Mouse (Mus musculus) thymus, adult 18-20 months (tissue): ENCODE measurements at regions not wholly inside any gene's neighbourhood (a gene's known extent, or its start where the extent isn't known, plus 50 kb on each side); places are given as distances from the start of the nearest gene placed in this dataset.

Source experiments
- DNase-seq, 2 experiments: peaks; one replicate each; pipeline ENCODE4 v3.0.0; 2022; ENCODE audit warnings: mixed read lengths in 2 of 2

DNA sequence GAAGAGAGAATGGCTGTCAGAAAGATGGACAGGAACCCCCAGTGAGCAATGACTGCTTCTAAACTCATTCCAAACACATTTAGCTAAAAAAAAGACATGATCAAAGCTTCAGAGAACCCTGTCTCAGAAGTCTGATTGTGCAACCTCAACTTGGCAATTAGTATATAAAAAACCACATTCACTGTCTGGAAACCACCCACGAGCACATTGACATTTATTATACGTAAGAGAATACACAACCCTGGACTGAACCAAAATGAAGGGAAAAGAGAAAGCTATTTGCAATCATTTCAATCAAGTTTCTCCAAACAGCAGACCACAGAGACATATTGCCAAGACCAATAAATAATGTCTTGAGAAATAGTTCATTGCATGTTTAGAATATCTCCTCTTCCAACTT is 820.7 kb upstream of the Adgrl2 start:
- no peak for DNase-seq

DNA sequence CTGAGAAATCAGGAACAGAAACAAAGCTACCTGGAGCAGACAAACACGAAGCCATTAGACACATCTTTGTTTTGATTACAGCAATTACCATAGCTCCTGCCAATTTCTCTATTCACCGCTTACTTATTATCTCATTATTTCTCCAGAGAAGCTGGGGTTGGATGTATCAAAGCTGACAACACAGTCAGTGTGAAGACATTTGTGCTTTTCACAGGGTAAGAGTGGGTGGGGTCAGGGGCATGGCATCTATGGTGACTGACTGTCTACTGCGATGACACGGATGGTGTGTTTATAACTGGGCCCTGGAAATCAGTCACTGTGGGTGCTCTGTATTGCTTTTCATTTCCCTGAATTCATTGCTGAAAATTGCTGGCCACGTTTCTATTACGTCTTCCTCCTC is 815.0 kb upstream of the Adgrl2 start:
- DNase-seq, result no peak

GRCm38 (mm10) chr3:149796123-149796522 is 805.8 kb upstream of the Adgrl2 start:
- no peak for DNase-seq

- no peak for DNase-seq
These were observed 801.2 kb upstream of the Adgrl2 start for GRCm38 (mm10) chr3:149791593-149791992.

DNA sequence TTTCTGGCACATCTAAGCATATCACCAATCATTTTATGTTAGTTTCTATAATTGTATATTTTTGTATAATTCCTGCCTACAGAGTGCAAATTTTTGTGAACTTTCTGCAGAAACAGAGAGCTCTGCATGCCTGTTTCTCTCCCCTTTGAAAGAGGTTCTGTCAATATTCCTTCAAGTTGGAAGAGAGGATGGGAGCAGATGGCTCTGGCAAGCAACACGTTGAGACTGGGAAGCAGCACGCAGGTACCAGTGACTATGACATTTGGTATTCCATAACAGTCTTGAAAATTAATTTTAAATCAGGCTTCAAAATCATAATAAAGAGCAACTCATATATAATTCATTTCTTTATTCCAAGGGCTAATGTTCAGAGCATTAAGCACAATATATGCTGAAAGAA is 795.7 kb upstream of the Adgrl2 start:
- no peak for DNase-seq

DNA sequence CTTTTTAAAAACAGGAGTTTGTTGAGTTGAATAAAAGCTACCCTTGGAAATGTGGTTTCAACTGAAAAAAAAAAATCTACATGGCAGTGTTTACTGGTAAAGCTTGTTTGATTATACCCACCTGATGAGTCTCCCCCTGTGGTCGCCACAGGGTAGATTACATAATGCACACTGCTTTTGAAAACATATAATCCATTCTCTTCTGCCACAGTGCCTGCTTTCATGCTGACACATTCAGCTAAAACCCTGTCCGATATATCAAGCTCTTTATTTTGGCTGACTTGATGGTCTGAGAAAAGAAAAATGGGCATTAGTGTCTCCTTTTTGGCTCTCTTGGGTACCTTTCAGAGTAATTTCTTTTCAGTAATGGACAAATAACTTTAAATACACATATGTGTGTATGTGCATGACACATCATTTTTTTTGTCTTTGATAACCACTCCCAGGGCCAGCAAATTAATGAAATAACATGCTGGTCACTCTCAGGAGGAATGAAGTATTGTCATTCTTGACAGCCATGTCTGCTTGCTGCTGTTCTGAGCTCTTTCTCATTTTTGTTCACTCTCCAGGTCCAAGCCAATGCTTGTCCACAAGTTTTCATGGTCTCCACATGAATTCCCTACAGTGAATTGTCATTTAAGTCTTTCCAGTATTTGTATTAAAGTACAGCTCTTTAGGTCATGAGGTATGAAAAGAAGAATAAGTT is 793.7 kb upstream of the Adgrl2 start:
- DNase-seq, result no peak

DNA sequence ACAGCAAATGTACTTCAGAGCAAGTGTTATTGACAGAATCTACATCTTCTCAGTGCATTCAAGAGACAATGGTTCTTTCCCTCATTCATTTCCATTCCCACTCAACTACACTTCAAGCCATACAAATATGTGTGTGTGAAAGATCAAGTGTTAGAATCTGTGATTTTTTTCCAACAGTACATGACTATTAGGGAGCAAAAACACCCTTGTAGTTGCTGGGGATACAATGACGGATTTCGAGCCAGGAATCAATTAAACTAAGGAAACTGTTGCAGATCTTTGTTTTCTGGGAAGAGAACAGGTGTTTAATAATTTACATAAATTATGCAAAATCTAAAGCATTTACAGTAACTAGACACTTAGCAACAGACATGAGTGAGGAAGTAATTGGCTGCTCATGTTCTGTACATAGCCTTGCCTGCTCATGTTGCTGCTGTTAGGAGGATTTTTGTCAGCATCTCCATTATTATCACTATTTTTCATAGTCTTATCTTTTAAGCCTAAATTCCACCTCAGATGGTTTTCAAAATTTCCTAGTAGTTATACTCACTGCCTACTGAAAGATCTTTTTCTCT is 777.6 kb upstream of the Adgrl2 start:
- DNase-seq, result no peak

- DNase-seq, result no peak
These were observed 770.9 kb upstream of the Adgrl2 start for GRCm38 (mm10) chr3:149761245-149761644.

GRCm38 (mm10) chr3:149757910-149758592 is 767.7 kb upstream of the Adgrl2 start:
- DNase-seq, result no peak

DNA sequence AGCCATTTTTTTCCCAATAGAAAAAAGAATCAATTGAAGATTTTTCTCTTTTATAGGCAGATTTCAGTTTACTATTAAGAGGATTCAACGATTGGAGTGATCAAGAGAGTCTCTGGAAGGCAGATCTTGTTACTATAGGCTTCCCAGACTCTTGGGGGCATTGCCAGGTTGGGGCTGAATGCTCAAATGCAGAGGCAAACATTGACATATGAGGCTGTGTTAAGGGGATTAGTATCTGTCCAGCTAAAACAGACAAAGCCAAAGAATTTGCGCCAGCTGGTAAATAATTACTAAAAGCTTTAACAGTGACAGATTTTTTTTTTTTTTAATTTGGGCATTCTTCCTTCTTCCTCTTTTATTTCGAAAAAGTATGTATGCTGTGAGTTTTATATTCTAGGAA is 745.7 kb upstream of the Adgrl2 start:
- DNase-seq, result no peak

DNA sequence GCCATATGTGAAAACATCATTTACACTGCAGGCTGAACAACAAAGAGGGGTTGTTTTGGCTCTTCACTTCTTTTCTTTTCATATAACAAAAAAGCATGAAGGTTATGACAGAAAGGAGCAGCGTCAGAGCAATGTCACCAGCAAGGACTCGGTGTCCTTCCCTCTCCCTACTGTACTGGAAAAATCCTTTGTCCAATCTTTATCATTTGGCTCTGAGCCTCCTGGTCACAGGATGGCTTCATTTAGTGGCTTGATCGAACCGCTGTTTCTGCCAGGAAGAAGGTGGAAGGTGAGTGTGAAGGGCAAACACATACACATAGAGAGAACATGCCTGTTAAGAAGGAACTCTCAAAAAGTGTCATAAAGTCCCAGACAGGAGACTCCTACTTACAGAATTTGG is 735.9 kb upstream of the Adgrl2 start:
- no peak for DNase-seq

DNA sequence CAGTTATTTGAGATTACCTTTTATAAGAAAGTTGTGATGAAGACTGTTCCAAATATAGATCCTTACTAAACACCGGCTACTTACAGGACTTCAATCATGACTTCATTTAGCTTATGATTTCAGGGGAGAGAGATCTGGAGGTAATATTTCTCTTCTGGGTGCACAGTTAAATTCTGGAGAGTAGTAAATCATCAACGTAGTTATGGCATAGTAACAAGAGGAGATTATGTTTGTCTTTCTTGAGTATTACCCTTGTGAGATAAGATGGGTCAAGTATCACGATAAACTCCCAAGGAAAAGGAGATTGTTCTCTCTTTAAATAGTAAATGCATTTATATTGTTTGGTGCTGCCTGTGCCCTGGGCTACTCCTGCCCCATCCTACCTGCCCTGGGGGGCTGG is 734.5 kb upstream of the Adgrl2 start:
- DNase-seq, result no peak

DNA sequence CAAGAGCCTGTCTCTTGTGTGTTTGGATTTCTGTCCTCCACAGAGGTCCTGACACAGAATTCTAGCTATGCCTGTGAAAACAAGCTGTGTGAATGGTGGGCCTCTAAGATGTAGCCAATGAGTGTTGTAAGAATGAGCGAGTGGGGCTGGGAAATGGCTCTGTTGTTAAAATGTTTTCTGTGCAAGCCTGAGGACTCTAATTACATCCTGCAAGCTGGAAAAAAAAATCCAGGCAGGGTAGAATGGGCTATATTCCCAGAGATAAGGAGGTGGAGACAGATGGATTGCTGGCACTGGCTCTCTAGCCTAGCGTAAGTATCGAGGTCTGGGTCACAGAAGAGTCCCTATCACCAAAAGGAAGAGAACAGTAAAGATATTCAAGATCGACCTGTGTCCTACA is 731.5 kb upstream of the Adgrl2 start:
- DNase-seq, result no peak

GRCm38 (mm10) chr3:149720306-149720705 is 730.0 kb upstream of the Adgrl2 start:
- DNase-seq, result no peak

DNA sequence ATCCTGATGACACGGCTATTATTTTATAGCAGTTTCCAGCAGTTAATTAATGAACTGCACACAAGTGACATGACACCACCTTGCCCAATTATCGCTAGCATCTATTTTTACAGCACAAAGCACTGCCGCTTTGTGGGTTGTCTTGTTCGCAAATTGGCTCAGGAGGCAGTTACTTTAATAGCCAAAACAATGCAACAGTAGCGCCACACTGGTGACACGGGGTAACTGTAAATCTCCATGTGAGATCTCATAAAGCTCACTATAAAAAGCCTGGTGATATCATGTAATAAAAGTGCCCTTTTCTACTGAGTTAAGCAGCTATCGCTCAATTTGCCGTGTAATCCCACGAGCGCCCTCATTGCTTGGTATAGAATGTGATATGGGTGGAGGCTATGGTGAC is 715.4 kb upstream of the Adgrl2 start:
- DNase-seq, result no peak

GRCm38 (mm10) chr3:149705322-149705721 is 715.0 kb upstream of the Adgrl2 start:
- DNase-seq, result no peak

GRCm38 (mm10) chr3:149704478-149704877 is 714.1 kb upstream of the Adgrl2 start:
- DNase-seq, result no peak

DNA sequence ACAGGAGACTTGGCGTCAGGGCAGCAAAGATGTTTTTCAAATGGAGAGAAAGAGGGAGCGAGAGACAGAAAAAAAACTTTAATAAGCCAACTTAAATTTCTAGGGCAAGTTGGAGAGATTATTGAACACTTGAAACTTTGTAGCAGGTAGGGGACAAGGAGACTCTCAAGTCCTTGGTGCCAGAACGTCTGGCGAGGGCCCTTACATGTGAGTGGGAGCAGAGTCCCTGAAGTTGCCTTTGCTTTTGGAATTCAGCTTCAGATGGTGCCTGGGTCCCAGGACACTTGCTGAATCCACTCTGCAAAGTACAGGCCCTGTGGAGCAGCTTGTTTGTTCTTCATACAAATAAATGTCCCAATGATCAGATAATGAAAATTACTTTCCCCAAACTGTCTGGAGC is 693.2 kb upstream of the Adgrl2 start:
- DNase-seq, result no peak

DNA sequence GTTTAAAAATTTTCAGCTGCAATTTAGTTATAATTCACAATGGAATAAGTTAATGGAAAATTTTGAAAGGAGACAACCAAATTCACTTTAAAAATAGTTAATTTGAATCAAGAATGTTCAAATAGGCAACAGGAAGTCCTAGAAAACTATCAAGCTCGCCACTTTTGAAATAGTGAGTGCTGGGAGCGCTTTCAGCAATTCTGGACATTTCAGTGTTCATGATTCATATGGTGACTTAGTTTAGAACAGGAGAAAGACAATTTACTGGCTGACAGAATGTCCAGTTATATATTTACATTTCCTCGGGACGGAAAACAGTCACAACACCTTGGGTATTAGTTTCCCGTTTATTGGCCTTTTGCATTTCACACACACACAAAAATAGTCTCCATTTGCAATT is 691.9 kb upstream of the Adgrl2 start:
- DNase-seq, result no peak

DNA sequence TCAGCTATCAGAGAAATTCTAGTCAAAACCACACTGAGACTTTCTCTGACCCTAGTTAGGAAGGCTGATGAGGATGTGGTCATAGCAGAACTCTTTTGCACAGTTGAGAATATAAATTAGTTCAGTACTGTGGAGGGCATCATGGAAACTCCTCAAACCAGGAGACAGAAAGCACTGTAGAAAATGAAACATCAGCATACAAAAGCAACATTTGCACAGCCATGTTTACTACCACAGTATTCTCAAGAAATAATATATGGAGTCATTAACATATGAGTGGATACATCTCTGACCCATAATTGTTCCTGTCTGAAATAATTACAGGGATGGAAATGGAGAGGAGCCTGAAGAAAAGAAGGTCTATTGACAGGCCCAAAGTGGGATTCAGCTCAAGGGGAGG is 683.6 kb upstream of the Adgrl2 start:
- no peak for DNase-seq

DNA sequence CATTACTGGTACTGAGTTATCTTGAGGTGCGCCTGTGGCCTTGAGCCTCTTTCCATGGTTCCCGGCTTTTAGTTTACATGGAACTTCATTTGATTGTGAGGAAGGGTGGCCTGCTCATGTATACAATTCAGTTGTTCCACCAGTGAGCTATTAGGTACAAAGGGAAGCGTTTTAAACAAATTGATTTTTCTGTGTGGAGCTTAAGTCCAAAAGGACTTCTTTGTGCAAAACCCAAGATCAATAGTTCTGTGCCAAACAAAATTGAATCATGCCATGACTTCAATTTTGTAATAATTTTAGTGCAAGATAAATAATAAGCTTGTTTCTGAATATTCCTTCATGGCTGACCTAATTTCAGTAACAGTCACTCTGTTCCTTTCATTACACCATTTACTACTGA is 674.3 kb upstream of the Adgrl2 start:
- DNase-seq, result no peak

GRCm38 (mm10) chr3:149638324-149638723 is 648.0 kb upstream of the Adgrl2 start:
- DNase-seq, result no peak

DNA sequence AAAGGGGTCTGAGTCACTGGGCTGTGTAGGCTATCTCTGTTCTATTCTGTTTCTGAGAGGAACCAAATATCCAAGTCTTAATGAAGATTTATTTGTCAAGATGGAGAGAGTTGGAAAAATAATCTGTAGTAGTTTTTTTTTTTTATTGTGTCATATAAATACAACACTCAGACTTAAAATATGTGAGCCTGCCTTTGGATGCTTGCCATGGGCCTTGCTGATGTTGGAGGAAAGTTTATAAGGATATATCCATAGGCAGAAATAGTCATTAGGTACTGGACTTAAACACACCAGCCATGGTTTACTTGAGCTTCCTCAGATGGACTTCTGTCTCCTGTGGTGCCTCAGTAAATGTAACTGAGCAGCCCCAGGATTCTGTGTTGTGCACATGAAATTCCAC is 635.8 kb upstream of the Adgrl2 start:
- DNase-seq, result no peak

DNA sequence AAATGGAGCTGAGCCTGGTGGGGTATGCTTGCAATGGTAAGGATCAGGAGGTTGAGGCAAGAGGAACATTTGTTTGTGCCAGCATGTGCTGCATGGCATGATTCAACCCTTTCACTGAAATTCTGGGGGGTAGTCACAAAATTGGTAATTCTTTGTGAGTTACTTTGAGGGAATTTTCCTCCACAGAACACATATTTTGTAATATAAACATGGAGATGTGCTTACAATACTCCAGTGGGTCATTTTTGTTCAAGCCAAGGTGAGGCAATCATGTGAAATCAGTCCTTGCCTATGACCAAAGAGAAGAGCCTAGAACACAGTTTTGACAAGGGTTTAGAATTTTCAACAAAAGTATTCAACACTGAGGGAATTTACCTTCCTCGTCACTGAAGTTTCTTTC is 635.1 kb upstream of the Adgrl2 start:
- DNase-seq, result no peak

DNA sequence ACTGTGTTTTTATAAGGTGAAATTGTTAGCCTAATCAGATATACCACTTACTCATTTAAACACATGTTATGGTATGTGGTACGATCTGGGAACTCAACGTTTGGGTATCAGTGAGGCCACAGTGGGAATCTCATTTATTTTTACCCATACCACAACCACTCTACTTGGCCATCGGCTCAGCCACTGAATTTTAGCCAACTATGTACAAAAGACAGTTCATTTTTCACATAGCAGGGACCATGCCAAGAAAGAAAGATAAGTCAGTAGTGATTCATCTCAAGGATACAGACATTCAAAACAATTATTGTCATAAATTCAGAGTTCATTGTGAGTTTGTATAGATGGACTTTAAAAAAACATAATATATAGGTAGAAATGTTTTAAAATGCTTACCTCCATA is 634.7 kb upstream of the Adgrl2 start:
- no peak for DNase-seq
